Mouse (Mus musculus) lung, embryonic 16.5 days (tissue): ENCODE results near the gene Cldn7. TPM values are rescaled to one million over a fixed set of nuclear protein-coding genes. Genes with fewer than 3 reads are reported as not detected.

Experiments
- ATAC-seq: fragments of 200-750 bp; cut with Nextera tagmentation; 2 replicates; pipeline ENCODE4 v1.8.0; 2017; ENCODE audit warnings: low read depth, mild to moderate bottlenecking, moderate library complexity
- H3K27ac ChIP-seq: fragments of 300-500 bp; sonication (generic); 2 replicates; pipeline ENCODE4 v1.5.1; 2014; ENCODE audit warnings: mild to moderate bottlenecking, control low read depth, low read length
- H3K27me3 ChIP-seq: fragments of 300-500 bp; sonication (generic); 2 replicates; pipeline ENCODE4 v1.6.1; 2014; ENCODE audit warnings: low read depth, low read length, mixed read lengths; ENCODE audit not compliant: control insufficient read depth, insufficient read depth
- H3K36me3 ChIP-seq: fragments of 300-500 bp; sonication (generic); 2 replicates; pipeline ENCODE4 v1.6.1; 2014; ENCODE audit warnings: low read length; ENCODE audit not compliant: control insufficient read depth, insufficient read depth
- H3K4me1 ChIP-seq: fragments of 300-500 bp; sonication (generic); replicated peaks from 2 replicates; pipeline ENCODE4 v1.6.1; 2014; ENCODE audit warnings: low read length, mixed read lengths; ENCODE audit not compliant: control insufficient read depth, insufficient read depth
- H3K4me2 ChIP-seq: fragments of 300-500 bp; sonication (generic); 2 replicates; pipeline ENCODE4 v1.6.1; 2014; ENCODE audit warnings: low read depth, low read length, control low read depth
- H3K4me3 ChIP-seq: fragments of 300-500 bp; sonication (generic); 2 replicates; pipeline ENCODE4 v1.5.1; 2014; ENCODE audit warnings: mild to moderate bottlenecking, low read length, control low read depth
- H3K9ac ChIP-seq: fragments of 300-500 bp; sonication (generic); 2 replicates; pipeline ENCODE4 v1.6.1; 2014; ENCODE audit warnings: low read length, control low read depth
- H3K9me3 ChIP-seq: fragments of 300-500 bp; sonication (generic); 2 replicates; pipeline ENCODE4 v1.6.1; 2016; ENCODE audit warnings: low read length; ENCODE audit not compliant: control insufficient read depth
- WGBS: fragments of 180-500 bp; shearing (Covaris S2); extraction: QIAGEN DNeasy Blood & Tissue Kit; methylation state at CpG from one replicate; pipeline ENCODE4 v1.1.7; 2014; 5-methylcytosine and 5-hydroxymethylcytosine counted together
- polyA plus RNA-seq: library from polyadenylated mRNA; unstranded; fragments of >200 nt; fragmentation: Nextera tagmentation; extraction: Ambion mirVana; gene quantifications from 2 replicates; pipeline ENCODE4 v1.2.1, GENCODE M21; 2015

Gene Cldn7
- polyA plus RNA-seq, 1 experiment from 2014 or later: 172 TPM

DNA sequence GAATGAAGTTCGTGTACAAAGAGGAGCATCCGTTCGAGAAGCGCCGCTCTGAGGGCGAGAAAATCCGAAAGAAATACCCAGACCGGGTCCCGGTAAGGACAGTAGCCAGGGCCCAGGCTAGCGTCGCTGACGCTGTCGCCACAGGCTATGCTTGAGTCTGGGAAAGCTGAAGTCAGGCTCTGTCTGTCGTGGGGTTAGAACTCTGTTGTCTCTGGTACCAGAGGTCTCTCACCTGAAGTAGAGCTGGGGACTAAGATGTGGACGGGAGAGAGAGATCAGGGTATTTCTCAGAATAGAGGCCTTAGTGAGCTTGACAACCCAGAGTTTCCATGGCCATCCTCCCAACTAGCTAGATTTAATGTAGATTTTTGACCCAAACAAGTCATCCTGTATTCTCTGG lies 27.1 kb downstream of the Cldn7 start:
- peak; percentile 5 for ATAC-seq

DNA sequence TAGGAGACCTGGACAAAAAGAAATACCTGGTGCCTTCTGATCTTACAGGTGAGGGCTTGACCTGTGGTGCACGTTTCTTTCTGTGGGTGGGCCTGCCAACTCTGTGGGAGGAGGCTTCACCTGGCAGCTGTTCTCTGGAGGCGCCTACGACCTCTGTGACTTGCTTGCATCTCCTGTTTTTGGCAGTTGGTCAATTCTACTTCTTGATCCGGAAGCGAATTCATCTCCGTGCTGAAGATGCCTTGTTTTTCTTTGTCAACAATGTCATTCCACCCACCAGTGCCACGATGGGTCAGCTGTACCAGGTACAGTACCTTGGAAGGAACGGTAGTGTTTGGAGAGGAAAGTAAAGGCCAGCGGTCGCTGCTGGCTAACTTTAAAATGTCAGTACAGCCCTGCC lies 27.8 kb downstream of the Cldn7 start:
- 0 out of 2 replicates have a peak overlapping the region, but pooled peaks have one; percentile 17 for H3K27ac ChIP-seq
- 70% methylated on average over 10 of the region's 10 CpGs for WGBS
- peaks cover 10% of the 10 kb centered on the region for H3K4me1 ChIP-seq
- no peaks in the 10 kb centered on the region for H3K9me3 ChIP-seq
- peak overlapping the region; percentile 85 for H3K4me3 ChIP-seq
- H3K9ac ChIP-seq: peak overlapping the region; percentile 89
- peak overlapping the region; percentile 66 for H3K4me2 ChIP-seq
- H3K36me3 ChIP-seq: peaks cover 40% of the 10 kb centered on the region
- no peak for ATAC-seq
- H3K27me3 ChIP-seq: no peaks in the 10 kb centered on the region

More for the DNA sequence above, 27.1 kb downstream of the Cldn7 start:
- Histone ChIP-seq H3K4me2 (peak overlapping the region; percentile 66), H3K9me3 (no peaks in the 10 kb centered on the region), H3K9ac (peak overlapping the region; percentile 89), H3K36me3 (peaks cover 40% of the 10 kb centered on the region), H3K27me3 (no peaks in the 10 kb centered on the region), H3K27ac (peak overlapping the region; percentile 98), H3K4me3 (peak overlapping the region; percentile 85), H3K4me1 (peaks cover 9% of the 10 kb centered on the region)
- WGBS: under 1% methylated on average over 15 of the region's 15 CpGs

DNA sequence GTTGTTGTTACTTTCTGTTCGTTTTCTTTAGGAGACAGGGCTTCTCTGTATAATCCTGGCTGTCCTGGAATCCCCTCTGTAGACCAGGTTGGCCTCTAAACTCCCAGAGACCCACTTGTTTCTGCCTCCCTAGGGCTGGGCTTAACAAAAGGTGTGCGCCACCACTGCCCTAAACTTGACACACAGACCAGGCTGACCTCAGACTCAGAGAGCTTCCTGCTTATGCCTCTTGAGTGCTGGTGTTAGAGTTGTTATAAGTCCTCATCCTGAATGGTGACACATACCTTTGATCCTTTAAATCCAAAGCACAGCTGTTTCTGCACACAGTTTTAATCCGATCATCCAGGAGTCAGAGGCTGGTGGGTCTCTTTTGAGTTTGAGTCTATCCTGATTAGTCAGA lies 28.4 kb downstream of the Cldn7 start:
- Histone ChIP-seq H3K4me2 (peak overlapping the region; percentile 66), H3K9ac (peak overlapping the region; percentile 89), H3K36me3 (peaks cover 37% of the 10 kb centered on the region), H3K9me3 (no peaks in the 10 kb centered on the region), H3K4me1 (peaks cover 16% of the 10 kb centered on the region), H3K4me3 (peak overlapping the region; percentile 85), H3K27me3 (no peaks in the 10 kb centered on the region), H3K27ac (no peak overlapping the region)
- no peak for ATAC-seq
- WGBS: 72% methylated on average over 3 of the region's 3 CpGs

DNA sequence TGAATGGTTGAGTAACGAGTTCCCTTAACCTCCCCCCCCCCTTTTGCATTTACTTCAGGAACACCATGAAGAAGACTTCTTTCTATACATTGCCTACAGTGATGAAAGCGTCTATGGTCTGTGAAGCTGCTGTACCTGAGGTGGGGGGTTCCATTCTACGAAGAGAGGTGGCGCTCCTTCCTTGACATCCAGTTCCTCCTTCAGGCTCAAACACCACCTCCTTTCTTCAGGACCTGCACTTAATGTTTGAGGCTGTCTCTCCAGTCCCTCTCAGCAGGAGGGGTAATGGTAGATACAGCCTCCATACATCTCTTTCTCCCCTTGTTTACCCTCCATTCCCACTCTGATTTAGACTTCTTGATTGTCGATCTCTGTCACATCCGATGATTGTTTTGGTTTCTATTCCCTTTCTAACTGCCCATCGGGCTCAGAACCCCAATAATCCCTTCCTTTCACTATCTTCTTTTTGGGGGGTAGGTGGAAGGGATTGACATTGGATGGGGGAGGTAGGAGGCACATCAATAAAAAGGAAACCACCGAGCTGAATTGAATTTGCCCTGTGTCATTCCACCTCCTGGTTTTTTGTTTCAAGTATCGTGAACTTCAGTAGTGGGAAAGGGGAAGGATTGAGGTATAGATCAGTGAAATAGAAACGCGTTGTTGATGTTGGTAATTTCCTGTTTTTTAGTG lies 30.0 kb downstream of the Cldn7 start:
- Histone ChIP-seq H3K27me3 (no peaks in the 10 kb centered on the region), H3K4me3 (no peak overlapping the region), H3K27ac (no peak overlapping the region), H3K36me3 (peaks cover 40% of the 10 kb centered on the region), H3K4me1 (peaks cover 18% of the 10 kb centered on the region), H3K4me2 (peak overlapping the region; percentile 54), H3K9me3 (no peaks in the 10 kb centered on the region), H3K9ac (no peak overlapping the region)
- WGBS: 86% methylated on average over 11 of the region's 11 CpGs
- no peak for ATAC-seq

DNA sequence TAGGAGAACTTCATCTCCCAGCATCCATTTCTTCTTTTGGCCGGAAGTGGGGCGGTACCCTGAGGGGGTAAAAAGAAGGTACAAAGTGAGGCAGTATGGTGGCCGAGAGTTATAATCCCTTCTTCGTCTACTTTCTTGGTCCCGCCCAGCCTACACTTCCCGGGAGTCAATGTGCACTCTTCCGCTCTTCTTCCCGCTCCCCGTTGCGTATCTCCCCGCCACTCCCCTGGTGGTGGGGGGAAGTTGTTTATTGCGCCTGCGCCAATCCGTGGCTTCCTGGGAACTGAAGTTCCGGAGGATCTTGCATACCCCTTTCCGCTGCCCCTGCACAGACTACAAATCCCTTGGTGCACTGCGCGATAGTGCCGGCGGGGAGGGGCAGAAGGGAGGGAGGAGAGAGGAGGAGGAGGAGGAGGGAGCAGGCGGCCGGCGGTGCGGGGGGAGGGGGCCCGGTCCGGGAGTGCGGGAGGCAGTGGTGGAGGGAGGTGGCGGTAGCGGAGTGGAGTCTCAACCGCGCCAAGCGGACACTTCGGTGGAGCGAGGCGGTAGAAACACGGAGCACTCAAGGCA lies 30.9 kb downstream of the Cldn7 start, which contains the start of gene Phf23:
Gene Phf23 (plus strand): TSS at position 387 of the 570 bp plus-strand sequence.
- Histone ChIP-seq H3K9me3 (no peaks in the 10 kb centered on the region), H3K4me3 (peak within 1 kb of the TSS; percentile 100), H3K27me3 (no peaks in the 10 kb centered on the region), H3K4me1 (peaks cover 20% of the 10 kb centered on the region), H3K27ac (peak within 1 kb of the TSS; percentile 99), H3K36me3 (peaks cover 37% of the 10 kb centered on the region), H3K9ac (peak within 1 kb of the TSS; percentile 99), H3K4me2 (peak within 1 kb of the TSS; percentile 59)
- under 1% methylated on average over 36 of the region's 36 CpGs for WGBS
- ATAC-seq: peak; percentile 80

DNA sequence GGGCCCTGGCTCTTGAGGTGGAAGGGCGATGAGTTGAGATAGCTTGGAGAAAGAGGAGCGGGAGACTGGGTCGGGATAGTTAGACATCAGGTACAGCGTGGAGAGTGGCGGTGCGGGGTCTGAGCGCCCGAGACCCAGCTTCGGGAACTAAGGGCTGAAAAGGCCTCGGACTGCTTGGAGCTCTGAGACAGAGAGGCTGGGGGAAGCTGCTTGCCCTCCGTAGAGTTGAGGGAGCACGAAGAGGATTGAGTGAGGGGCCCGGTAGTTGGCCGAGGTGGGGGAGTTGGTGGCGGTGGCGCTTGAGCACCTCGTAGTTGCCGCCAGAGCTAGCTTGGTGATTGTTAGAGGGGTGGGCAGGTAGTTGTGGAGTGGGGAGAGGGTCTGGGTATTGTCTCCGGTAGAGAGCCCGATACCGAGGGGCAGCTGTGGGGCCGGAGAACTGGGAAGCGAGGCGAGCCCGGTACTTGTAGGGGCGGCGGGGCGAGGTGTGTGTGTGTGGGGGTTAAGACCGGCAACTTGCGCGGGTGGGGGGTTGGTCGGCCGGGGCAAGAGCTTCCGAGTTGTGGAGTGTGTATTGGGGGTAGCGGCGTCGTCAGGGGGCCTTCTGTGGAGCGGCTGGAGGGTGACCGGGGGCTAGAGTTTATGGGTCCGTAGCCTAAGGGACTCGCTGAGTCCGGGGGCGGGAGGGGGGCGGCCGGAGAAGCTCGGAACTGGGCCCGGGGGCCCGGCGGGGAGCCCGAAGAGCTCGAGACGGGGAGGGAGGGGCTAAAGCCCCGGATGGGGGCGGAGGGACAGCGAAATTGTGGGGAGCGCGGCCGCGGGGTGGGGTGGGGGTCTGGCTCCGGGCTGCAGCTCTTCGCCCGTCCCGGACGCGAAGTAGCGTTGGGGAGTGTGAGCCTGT lies 31.8 kb downstream of the Cldn7 start:
- WGBS: under 1% methylated on average over 53 of the region's 66 CpGs
- peaks cover 37% of the 10 kb centered on the region for H3K36me3 ChIP-seq
- ATAC-seq: peak; percentile 1
- peak overlapping the region; percentile 99 for H3K27ac ChIP-seq
- H3K4me1 ChIP-seq: peaks cover 22% of the 10 kb centered on the region
- peak overlapping the region; percentile 100 for H3K4me3 ChIP-seq
- peak overlapping the region; percentile 99 for H3K9ac ChIP-seq
- no peaks in the 10 kb centered on the region for H3K9me3 ChIP-seq
- no peaks in the 10 kb centered on the region for H3K27me3 ChIP-seq
- peak overlapping the region; percentile 59 for H3K4me2 ChIP-seq

DNA sequence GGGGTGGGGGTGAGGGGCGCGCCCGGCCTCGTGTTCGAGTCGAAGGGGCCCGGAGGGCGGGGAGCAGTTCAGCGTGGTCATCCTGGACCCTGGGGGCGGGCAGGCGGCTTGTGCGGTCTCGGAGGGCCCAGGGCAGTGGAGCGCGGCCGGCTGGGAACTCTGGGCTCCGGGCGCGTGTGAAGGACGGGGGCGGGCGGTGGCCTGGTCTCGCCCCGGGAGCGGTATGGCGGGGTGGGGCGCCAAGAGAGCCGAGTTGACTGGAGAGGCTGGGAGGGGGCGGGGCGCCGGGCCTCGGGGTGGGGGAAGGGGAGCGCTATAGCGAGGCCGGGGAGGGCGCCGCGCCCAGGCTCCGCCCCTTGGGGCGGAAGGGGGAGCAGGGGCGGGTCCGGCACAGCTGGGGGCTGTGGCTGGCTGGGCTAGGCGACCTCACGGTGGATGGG lies 32.5 kb downstream of the Cldn7 start:
- Histone ChIP-seq H3K4me3 (peak overlapping the region; percentile 100), H3K9me3 (no peaks in the 10 kb centered on the region), H3K27ac (peak overlapping the region; percentile 99), H3K4me1 (peaks cover 29% of the 10 kb centered on the region), H3K9ac (peak overlapping the region; percentile 99), H3K4me2 (peak overlapping the region; percentile 59), H3K27me3 (no peaks in the 10 kb centered on the region), H3K36me3 (peaks cover 37% of the 10 kb centered on the region)
- 3% methylated on average over 23 of the region's 44 CpGs for WGBS
- ATAC-seq: peak; percentile 67

DNA sequence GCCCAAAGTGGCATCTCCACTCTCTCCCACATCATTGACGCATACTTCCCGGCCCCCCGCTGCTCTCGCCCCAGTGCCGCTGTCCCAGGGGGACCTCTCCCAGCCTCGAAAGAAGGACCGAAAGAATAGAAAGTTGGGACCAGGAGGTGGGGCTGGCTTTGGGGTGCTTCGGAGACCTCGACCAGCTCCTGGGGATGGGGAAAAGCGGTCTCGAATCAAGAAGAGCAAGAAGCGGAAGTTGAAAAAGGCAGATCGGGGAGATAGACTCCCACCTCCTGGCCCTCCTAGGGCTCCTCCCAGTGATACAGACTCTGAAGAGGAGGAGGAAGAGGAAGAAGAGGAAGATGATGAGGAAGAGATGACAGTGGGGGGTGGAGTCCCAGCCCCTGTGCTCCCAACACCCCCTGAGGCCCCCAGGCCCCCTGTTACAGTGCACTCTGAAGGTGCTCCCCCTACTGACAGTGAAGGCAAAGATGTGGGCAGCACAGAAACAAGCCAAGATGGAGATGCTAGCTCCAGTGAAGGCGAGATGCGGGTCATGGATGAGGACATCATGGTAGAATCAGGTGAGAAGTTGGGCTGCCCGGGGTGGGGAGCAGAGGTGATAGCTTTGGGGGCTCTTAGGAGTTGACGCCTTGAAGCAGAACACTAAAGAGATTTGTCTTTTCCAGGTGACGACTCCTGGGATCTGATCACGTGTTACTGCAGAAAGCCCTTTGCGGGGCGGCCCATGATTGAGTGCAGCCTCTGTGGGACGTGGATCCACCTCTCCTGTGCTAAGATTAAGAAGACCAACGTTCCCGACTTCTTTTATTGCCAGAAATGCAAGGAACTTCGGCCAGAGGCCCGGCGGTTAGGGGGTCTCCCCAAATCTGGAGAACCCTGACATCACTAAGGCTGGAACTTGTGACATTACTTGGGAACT lies 34.2 kb downstream of the Cldn7 start:
- Histone ChIP-seq H3K9ac (no peak overlapping the region), H3K27me3 (no peaks in the 10 kb centered on the region), H3K36me3 (peaks cover 30% of the 10 kb centered on the region), H3K27ac (no peak overlapping the region), H3K9me3 (no peaks in the 10 kb centered on the region), H3K4me2 (no peak overlapping the region), H3K4me1 (peaks cover 28% of the 10 kb centered on the region), H3K4me3 (no peak overlapping the region)
- ATAC-seq: no peak
- WGBS: 91% methylated on average over 27 of the region's 27 CpGs
